ENCODE assay signal across 11 mouse cellular contexts in the genomic region with DNA sequence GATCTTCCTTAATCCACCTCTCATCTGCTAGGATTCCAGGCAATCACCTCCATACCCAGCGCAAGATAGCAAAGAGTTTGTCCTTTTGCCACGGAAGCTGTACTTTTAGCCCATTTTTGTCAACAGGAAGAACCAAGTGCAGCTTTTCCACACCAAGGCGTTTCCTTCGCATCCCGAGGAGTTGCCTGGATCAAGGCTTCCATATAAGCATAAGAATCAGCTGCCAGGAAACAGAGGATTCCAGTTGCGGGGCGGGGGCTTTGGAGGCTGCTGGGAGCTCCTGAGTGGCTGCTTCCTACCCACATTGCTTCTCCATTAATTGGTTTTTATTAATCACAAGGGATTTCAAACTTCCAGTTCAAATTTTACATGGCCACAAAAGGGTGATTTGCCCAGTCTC.
DNase-seq lines count a peak whose midpoint lies in the region; ATAC-seq and TF ChIP-seq lines count a peak whose summit lies in the region.
"Had no signal": no experiment of that assay in that cellular context is flagged by ENCODE, and none has a peak within 500 bp of the region (broad histone marks: within the 10 kb centered on the region; RNA-seq: fewer than 3 reads in every experiment).

No protein-coding gene starts in this region.

- ATAC-seq in forebrain, embryonic 12.5 days (ENCODE audit: low FRiP score) = no peak
- no peak for ATAC-seq in liver, embryonic 11.5 days (replicated peaks; ENCODE audit: low FRiP score)
- ATAC-seq in liver, postnatal 0 days = no peak
- ATAC-seq in hindbrain, embryonic 15.5 days (ENCODE audit: low FRiP score, low read depth) = no peak
- ATAC-seq in neural tube, embryonic 14.5 days (ENCODE audit: low read depth) = no peak

- H3K4me2 ChIP-seq in forebrain, embryonic 12.5 days = peak overlapping the region; percentile 2; the same call in 1 of the 2 replicates
- peak overlapping the region; percentile 9; the same call in 1 of the 2 replicates for H3K4me2 ChIP-seq in liver, embryonic 11.5 days
- no peak overlapping the region for H3K4me2 ChIP-seq in liver, postnatal 0 days (ENCODE audit: low read depth, low read length)
- peak overlapping the region; percentile 43 for H3K4me2 ChIP-seq in hindbrain, embryonic 15.5 days
- peak overlapping the region; percentile 14; the same call in 1 of the 2 replicates for H3K4me2 ChIP-seq in neural tube, embryonic 14.5 days (ENCODE audit: low read depth, low read length)
- H3K4me2 ChIP-seq: limb, embryonic 15.5 days had no signal

- no peak for TF ChIP-seq EP300 in liver, postnatal 0 days (IDR thresholded peaks at IDR 0.05; ENCODE audit: low read depth)

- no peak overlapping the region for H3K27ac ChIP-seq in forebrain, embryonic 12.5 days
- no peak overlapping the region for H3K27ac ChIP-seq in forebrain, embryonic 10.5 days
- no peak overlapping the region for H3K27ac ChIP-seq in liver, embryonic 11.5 days (ENCODE audit: low read depth, low read length)
- H3K27ac ChIP-seq in liver, postnatal 0 days (ENCODE audit: low read depth) = no peak overlapping the region
- H3K27ac ChIP-seq in hindbrain, embryonic 15.5 days (replicated peaks) = peak overlapping the region; percentile 45; the same call in 1 of the 2 replicates
- no peak overlapping the region for H3K27ac ChIP-seq in neural tube, embryonic 14.5 days (ENCODE audit: low read depth, low read length)
- H3K27ac ChIP-seq: limb, embryonic 15.5 days had no signal

- WGBS in forebrain, embryonic 12.5 days = 26% methylated on average over 7 of the region's 7 CpGs
- 19% methylated on average over 7 of the region's 7 CpGs for WGBS in forebrain, embryonic 10.5 days
- 16% methylated on average over 7 of the region's 7 CpGs for WGBS in liver, embryonic 11.5 days
- WGBS in liver, postnatal 0 days (ENCODE audit: insufficient replicate concordance) = 21% methylated on average over 7 of the region's 7 CpGs
- WGBS in hindbrain, embryonic 15.5 days = 24% methylated on average over 7 of the region's 7 CpGs
- WGBS in neural tube, embryonic 14.5 days = 26% methylated on average over 7 of the region's 7 CpGs

- H3K36me3 ChIP-seq in forebrain, embryonic 12.5 days (replicated peaks) = no peaks in the 10 kb centered on the region
- no peaks in the 10 kb centered on the region for H3K36me3 ChIP-seq in forebrain, embryonic 10.5 days (replicated peaks)
- no peaks in the 10 kb centered on the region for H3K36me3 ChIP-seq in liver, embryonic 11.5 days (ENCODE audit: control insufficient read depth, insufficient read depth, low read length)
- H3K36me3 ChIP-seq in liver, postnatal 0 days (replicated peaks; ENCODE audit: insufficient read depth, low read length) = no peaks in the 10 kb centered on the region
- no peaks in the 10 kb centered on the region for H3K36me3 ChIP-seq in hindbrain, embryonic 15.5 days
- H3K36me3 ChIP-seq in neural tube, embryonic 14.5 days (ENCODE audit: control insufficient read depth, insufficient read depth, low read length) = no peaks in the 10 kb centered on the region
- H3K36me3 ChIP-seq: limb, embryonic 15.5 days had no signal

- peaks cover under 1% of the 10 kb centered on the region; the same call in 1 of the 2 replicates for H3K9me3 ChIP-seq in forebrain, embryonic 12.5 days
- peaks cover 2% of the 10 kb centered on the region for H3K9me3 ChIP-seq in forebrain, embryonic 10.5 days
- H3K9me3 ChIP-seq in liver, embryonic 11.5 days (ENCODE audit: control insufficient read depth, low read length) = peaks cover under 1% of the 10 kb centered on the region; the same call in 1 of the 2 replicates
- no peaks in the 10 kb centered on the region for H3K9me3 ChIP-seq in liver, postnatal 0 days (ENCODE audit: low read length)
- H3K9me3 ChIP-seq in hindbrain, embryonic 15.5 days = no peaks in the 10 kb centered on the region
- H3K9me3 ChIP-seq in neural tube, embryonic 14.5 days (ENCODE audit: control insufficient read depth, low read length) = no peaks in the 10 kb centered on the region; the same call in 1 of the 2 replicates
- H3K9me3 ChIP-seq: limb, embryonic 15.5 days had no signal

- no peak overlapping the region for H3K9ac ChIP-seq in forebrain, embryonic 12.5 days
- H3K9ac ChIP-seq in liver, embryonic 11.5 days (ENCODE audit: low read depth, low read length) = no peak overlapping the region
- no peak overlapping the region for H3K9ac ChIP-seq in liver, postnatal 0 days (replicated peaks)
- no peak overlapping the region for H3K9ac ChIP-seq in hindbrain, embryonic 15.5 days
- H3K9ac ChIP-seq in neural tube, embryonic 14.5 days (replicated peaks; ENCODE audit: low read depth, low read length) = no peak overlapping the region
- H3K9ac ChIP-seq: limb, embryonic 15.5 days had no signal

- no peak for DNase-seq in forebrain, embryonic 10.5 days (ENCODE audit: extremely low spot score, low spot score)
- no peak for DNase-seq in liver, embryonic 11.5 days (ENCODE audit: low spot score)
- no peak for DNase-seq in liver, postnatal 0 days
- DNase-seq in cerebellum, postnatal 25 days = no peak
- DNase-seq in spleen, postnatal 36 days (ENCODE audit: low spot score in 2 of 2) = no peak
- DNase-seq: cerebellum, postnatal 14 days; spleen, adult 18-20 months had no signal

- no peak overlapping the region for H3K4me3 ChIP-seq in forebrain, embryonic 12.5 days (replicated peaks)
- no peak overlapping the region for H3K4me3 ChIP-seq in forebrain, embryonic 10.5 days
- no peak overlapping the region for H3K4me3 ChIP-seq in liver, embryonic 11.5 days (ENCODE audit: low read depth, low read length)
- H3K4me3 ChIP-seq in liver, postnatal 0 days (ENCODE audit: low read depth, low read length) = no peak overlapping the region
- H3K4me3 ChIP-seq in hindbrain, embryonic 15.5 days = no peak overlapping the region
- H3K4me3 ChIP-seq in neural tube, embryonic 14.5 days (ENCODE audit: low read depth, low read length) = no peak overlapping the region
- H3K4me3 ChIP-seq: limb, embryonic 15.5 days had no signal

- peaks cover 10% of the 10 kb centered on the region for H3K27me3 ChIP-seq in forebrain, embryonic 12.5 days
- peaks cover 27% of the 10 kb centered on the region for H3K27me3 ChIP-seq in forebrain, embryonic 10.5 days (ENCODE audit: poor library complexity, severe bottlenecking)
- peaks cover 3% of the 10 kb centered on the region; the same call in 1 of the 2 replicates for H3K27me3 ChIP-seq in liver, embryonic 11.5 days (replicated peaks; ENCODE audit: control insufficient read depth, insufficient read depth, low read length)
- no peaks in the 10 kb centered on the region for H3K27me3 ChIP-seq in liver, postnatal 0 days (ENCODE audit: insufficient read depth, low read length)
- H3K27me3 ChIP-seq in hindbrain, embryonic 15.5 days = no peaks in the 10 kb centered on the region
- H3K27me3 ChIP-seq in neural tube, embryonic 14.5 days (ENCODE audit: control insufficient read depth, insufficient read depth, low read length) = no peaks in the 10 kb centered on the region

- peaks cover 13% of the 10 kb centered on the region for H3K4me1 ChIP-seq in forebrain, embryonic 12.5 days
- H3K4me1 ChIP-seq in forebrain, embryonic 10.5 days = peaks cover 18% of the 10 kb centered on the region
- no peaks in the 10 kb centered on the region for H3K4me1 ChIP-seq in liver, embryonic 11.5 days (replicated peaks; ENCODE audit: control insufficient read depth, insufficient read depth, low read length)
- H3K4me1 ChIP-seq in liver, postnatal 0 days (ENCODE audit: insufficient read depth) = no peaks in the 10 kb centered on the region
- H3K4me1 ChIP-seq in hindbrain, embryonic 15.5 days (replicated peaks) = peaks cover 17% of the 10 kb centered on the region
- peaks cover 5% of the 10 kb centered on the region; the same call in 1 of the 2 replicates for H3K4me1 ChIP-seq in neural tube, embryonic 14.5 days (ENCODE audit: control insufficient read depth, insufficient read depth, low read length)

- TF ChIP-seq CTCF in liver, postnatal 0 days (IDR thresholded peaks at IDR 0.05; ENCODE audit: low read depth) = no peak
